Mouse (Mus musculus): ENCODE data around the gene Dgcr6. TPM values are rescaled to one million over a fixed set of nuclear protein-coding genes. Genes with fewer than 3 reads are reported as not detected.

Gene Dgcr6
- total and polyA plus RNA-seq, 3 experiments = 41.4 to 46.7 (median 41.4) TPM

DNA sequence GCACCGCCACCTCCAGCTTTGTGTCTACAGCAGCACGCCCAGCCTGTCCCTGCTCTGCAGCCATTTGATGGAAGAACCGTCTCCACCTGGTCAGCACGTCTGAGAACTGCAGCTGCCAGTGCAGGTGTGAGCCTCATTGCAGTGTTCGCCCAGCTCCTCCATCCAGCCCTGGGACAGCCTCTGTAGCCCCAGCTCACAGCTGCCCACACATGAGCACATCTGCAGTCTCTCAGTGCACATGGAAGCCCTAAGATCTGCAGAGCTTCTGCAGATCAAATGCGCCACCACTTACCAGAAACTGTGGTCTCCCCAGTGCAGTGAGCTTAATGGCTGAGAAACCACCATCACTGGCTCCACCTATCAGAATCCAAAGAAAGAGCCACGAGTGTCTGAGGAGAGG lies 27.5 kb downstream of the Dgcr6 start:
- intact Hi-C loops (cut with DNase I) = no loop called here
- H3K27ac ChIP-seq = no peak overlapping the region
- WGBS = 88% methylated on average over 7 of the region's 7 CpGs
- H3K27me3 ChIP-seq (ENCODE audit: control insufficient read depth, insufficient read depth, low read length) = no peaks in the 10 kb centered on the region
- H3K4me3 ChIP-seq = no peak overlapping the region
- no peaks in the 10 kb centered on the region for H3K36me3 ChIP-seq (ENCODE audit: control insufficient read depth, insufficient read depth, low read length)
- H3K9ac ChIP-seq (ENCODE audit: low read depth, low read length) = no peak overlapping the region
- no peaks in the 10 kb centered on the region for H3K79me2 ChIP-seq (replicated peaks; ENCODE audit: control insufficient read depth, insufficient read depth, low read length)
- DNase-seq = no peak
- TF ChIP-seq CTCF (IDR thresholded peaks at IDR 0.05) (no peak), EP300 (IDR thresholded peaks at IDR 0.05; ENCODE audit: insufficient read depth, low read depth, low read length) (no peak), POLR2A (IDR thresholded peaks at IDR 0.05; ENCODE audit: insufficient read depth, low read depth, low read length) (no peak)
- peaks cover 7% of the 10 kb centered on the region for H3K4me1 ChIP-seq (ENCODE audit: control insufficient read depth, insufficient read depth, low read length)

DNA sequence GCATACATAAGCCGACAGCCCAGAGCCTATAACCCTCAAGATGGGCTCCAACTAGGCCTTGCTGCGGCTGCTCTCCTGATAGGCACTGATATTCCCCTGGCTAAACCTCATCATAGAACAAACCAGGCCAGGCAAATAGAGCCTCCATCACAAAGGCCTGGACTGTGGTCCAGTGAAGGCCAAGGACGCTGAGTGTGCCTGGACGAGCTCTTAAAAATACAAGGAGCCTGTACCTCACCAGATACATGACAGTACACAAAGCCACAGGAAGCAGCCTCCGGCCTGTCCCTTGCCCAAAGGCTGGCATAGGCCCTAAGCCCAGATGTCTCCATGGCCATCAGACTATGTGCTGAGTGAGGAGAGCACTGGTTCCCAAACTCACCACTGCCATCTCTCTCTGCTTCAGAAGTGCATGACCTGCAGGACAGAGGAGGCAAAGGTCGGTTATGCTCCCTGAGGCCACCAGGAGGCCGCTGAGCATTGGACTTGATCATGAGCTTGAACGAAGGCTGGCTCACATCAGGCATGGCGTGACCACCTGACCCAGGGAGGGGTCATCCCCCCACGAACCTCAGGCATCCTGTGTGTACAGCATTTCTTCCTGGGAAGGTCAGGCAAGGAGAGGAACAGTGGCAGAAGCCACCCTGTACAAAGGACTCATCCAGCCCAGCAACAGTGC lies 28.6 kb downstream of the Dgcr6 start:
- no peaks in the 10 kb centered on the region for H3K79me2 ChIP-seq (replicated peaks; ENCODE audit: control insufficient read depth, insufficient read depth, low read length)
- DNase-seq = no peak
- H3K27me3 ChIP-seq (ENCODE audit: control insufficient read depth, insufficient read depth, low read length) = no peaks in the 10 kb centered on the region
- no peaks in the 10 kb centered on the region for H3K36me3 ChIP-seq (ENCODE audit: control insufficient read depth, insufficient read depth, low read length)
- H3K27ac ChIP-seq = no peak overlapping the region
- peaks cover 7% of the 10 kb centered on the region for H3K4me1 ChIP-seq (ENCODE audit: control insufficient read depth, insufficient read depth, low read length)
- H3K4me3 ChIP-seq = no peak overlapping the region
- intact Hi-C loops (cut with DNase I) = no loop called here
- WGBS = 81% methylated on average over 10 of the region's 10 CpGs
- 0 out of 2 replicates have a peak, but pooled peaks have one; percentile 21 for TF ChIP-seq CTCF (IDR thresholded peaks at IDR 0.05)
- TF ChIP-seq POLR2A (IDR thresholded peaks at IDR 0.05; ENCODE audit: insufficient read depth, low read depth, low read length) = no peak
- H3K9ac ChIP-seq (ENCODE audit: low read depth, low read length) = no peak overlapping the region

DNA sequence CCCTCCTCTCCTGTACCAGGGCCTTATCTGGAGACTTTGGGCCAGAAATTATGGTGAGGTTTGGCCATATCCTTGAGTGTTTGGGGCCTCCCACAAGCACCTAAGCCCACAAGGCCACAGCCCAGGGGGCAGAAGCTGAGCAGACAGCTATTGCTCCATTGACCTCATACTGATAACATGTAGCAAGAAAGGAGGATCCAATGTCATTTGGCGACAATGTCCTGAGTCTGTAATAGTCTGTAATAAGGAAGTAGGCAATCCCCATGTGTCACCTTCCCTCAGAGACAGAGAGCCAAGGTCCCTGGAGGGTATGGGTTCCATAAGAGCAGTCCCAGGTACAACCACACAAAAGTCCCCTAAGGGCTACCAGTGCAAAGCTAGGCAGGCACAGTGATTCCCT lies 29.6 kb downstream of the Dgcr6 start:
- Histone ChIP-seq H3K27ac (peak overlapping the region; percentile 88), H3K4me1 (ENCODE audit: control insufficient read depth, insufficient read depth, low read length) (peaks cover 7% of the 10 kb centered on the region), H3K36me3 (ENCODE audit: control insufficient read depth, insufficient read depth, low read length) (no peaks in the 10 kb centered on the region), H3K4me3 (no peak overlapping the region), H3K27me3 (ENCODE audit: control insufficient read depth, insufficient read depth, low read length) (no peaks in the 10 kb centered on the region), H3K79me2 (replicated peaks; ENCODE audit: control insufficient read depth, insufficient read depth, low read length) (no peaks in the 10 kb centered on the region), H3K9ac (ENCODE audit: low read depth, low read length) (no peak overlapping the region)
- DNase-seq = no peak
- TF ChIP-seq EP300 (IDR thresholded peaks at IDR 0.05; ENCODE audit: insufficient read depth, low read depth, low read length) (no peak), CTCF (IDR thresholded peaks at IDR 0.05) (no peak), POLR2A (IDR thresholded peaks at IDR 0.05; ENCODE audit: insufficient read depth, low read depth, low read length) (no peak)
- 75% methylated on average over 1 of the region's 1 CpGs for WGBS
- intact Hi-C loops (cut with DNase I) = no loop called here

DNA sequence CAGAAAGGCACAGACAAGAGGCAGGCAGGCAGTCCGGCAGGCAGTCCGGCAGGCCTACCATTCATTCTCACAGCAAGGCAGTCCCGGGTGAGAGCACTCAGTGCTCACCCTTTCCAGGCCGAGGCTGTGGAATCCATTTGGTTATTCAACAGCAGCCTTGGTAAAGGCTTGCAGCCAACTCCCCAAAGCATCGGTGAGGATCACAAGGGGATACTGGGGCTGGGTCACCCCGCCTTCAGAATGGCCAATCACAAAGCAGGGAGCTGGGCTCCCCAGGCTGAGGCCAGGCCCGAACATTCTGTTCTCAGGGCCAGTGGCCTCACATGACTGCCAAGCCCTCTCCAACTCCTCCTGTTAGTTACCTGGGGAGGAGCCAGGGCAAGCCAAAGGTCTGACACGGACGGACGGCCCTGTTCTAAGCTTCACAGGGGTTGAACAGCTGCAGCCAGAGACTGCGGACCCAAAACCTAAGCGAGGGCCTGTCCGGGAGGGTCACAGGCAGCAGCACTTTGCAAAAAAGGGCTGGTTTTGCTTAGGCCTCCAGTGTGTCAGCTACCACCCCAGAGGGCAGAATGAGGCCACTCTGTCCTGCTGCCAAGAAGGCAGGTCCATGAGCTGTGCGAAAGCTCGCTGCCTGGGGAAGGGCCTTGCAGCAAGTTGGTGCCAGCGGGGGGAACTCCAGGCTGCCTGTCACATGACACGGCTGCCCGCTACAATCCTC lies 30.7 kb downstream of the Dgcr6 start:
- WGBS = 66% methylated on average over 18 of the region's 18 CpGs
- peak; percentile 73 to 84 for DNase-seq
- peak overlapping the region; percentile 48 for H3K9ac ChIP-seq (ENCODE audit: low read depth, low read length)
- intact Hi-C loops (cut with DNase I) = no loop called here
- no peaks in the 10 kb centered on the region for H3K36me3 ChIP-seq (ENCODE audit: control insufficient read depth, insufficient read depth, low read length)
- TF ChIP-seq POLR2A (IDR thresholded peaks at IDR 0.05; ENCODE audit: insufficient read depth, low read depth, low read length) (no peak; the same call in 1 of the 2 replicates), CTCF (IDR thresholded peaks at IDR 0.05) (no peak), EP300 (IDR thresholded peaks at IDR 0.05; ENCODE audit: insufficient read depth, low read depth, low read length) (peak; percentile 99)
- peaks cover 6% of the 10 kb centered on the region for H3K4me1 ChIP-seq (ENCODE audit: control insufficient read depth, insufficient read depth, low read length)
- H3K79me2 ChIP-seq (replicated peaks; ENCODE audit: control insufficient read depth, insufficient read depth, low read length) = no peaks in the 10 kb centered on the region
- H3K4me3 ChIP-seq = no peak overlapping the region
- no peaks in the 10 kb centered on the region for H3K27me3 ChIP-seq (ENCODE audit: control insufficient read depth, insufficient read depth, low read length)
- H3K27ac ChIP-seq = peak overlapping the region; percentile 88

DNA sequence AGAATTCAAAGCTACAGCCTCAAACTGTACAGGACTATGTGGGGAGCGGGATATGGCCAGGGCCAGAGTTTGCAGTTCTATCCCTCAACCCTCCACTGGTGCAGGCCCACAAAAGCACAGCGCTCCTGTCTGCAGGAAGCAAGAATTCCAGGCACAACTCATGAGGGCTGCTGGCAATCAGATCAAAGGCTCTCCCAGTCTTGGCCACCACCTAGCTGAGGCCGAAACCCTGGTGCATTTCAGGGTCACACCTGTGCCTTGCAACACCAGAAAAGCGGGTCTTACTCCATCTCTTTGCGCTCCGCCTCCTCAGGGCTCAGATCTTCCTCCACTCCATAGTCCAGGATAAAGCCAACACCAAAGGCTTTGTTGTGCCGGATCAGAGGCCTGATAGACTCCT lies 31.6 kb downstream of the Dgcr6 start:
- H3K4me1 ChIP-seq (ENCODE audit: control insufficient read depth, insufficient read depth, low read length) = peaks cover 6% of the 10 kb centered on the region; the same call in 1 of the 2 replicates
- 91% methylated on average over 7 of the region's 7 CpGs for WGBS
- intact Hi-C loops (cut with DNase I) = no loop called here

DNA sequence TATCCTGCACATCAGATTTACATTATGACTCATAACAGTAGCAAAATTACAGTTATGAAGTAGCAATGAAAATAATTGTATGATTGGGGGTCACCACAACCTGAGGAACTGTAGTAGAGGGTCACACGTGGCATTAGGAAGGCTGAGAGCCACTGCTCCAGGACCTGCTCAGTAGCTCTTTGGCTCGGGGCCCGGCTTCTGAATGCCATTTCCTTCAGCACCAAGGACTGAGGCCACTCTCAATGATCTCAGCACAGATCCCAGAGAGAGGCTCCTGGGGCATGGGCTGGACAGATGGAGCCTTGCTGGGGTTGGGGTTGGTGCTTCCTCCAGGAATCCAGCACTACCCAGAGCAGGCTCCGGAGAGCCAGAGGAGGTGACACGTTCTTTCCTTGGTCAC lies 34.4 kb downstream of the Dgcr6 start:
- Histone ChIP-seq H3K27ac (no peak overlapping the region), H3K9ac (ENCODE audit: low read depth, low read length) (no peak overlapping the region), H3K27me3 (ENCODE audit: control insufficient read depth, insufficient read depth, low read length) (no peaks in the 10 kb centered on the region), H3K4me3 (no peak overlapping the region), H3K4me1 (ENCODE audit: control insufficient read depth, insufficient read depth, low read length) (peaks cover 6% of the 10 kb centered on the region; the same call in 1 of the 2 replicates), H3K79me2 (replicated peaks; ENCODE audit: control insufficient read depth, insufficient read depth, low read length) (no peaks in the 10 kb centered on the region), H3K36me3 (ENCODE audit: control insufficient read depth, insufficient read depth, low read length) (no peaks in the 10 kb centered on the region)
- WGBS = 59% methylated on average over 5 of the region's 5 CpGs
- intact Hi-C loops (cut with DNase I) = no loop called here
- DNase-seq = peak; percentile 31 to 42
- no peak for TF ChIP-seq POLR2A (IDR thresholded peaks at IDR 0.05; ENCODE audit: insufficient read depth, low read depth, low read length)
- no peak for TF ChIP-seq EP300 (IDR thresholded peaks at IDR 0.05; ENCODE audit: insufficient read depth, low read depth, low read length)
- TF ChIP-seq CTCF (IDR thresholded peaks at IDR 0.05) = no peak

More for the DNA sequence above, 31.6 kb downstream of the Dgcr6 start:
- peak in 1 of 2 experiments; percentile 18 for DNase-seq
- Histone ChIP-seq H3K9ac (ENCODE audit: low read depth, low read length) (no peak overlapping the region), H3K4me3 (no peak overlapping the region), H3K27me3 (ENCODE audit: control insufficient read depth, insufficient read depth, low read length) (no peaks in the 10 kb centered on the region), H3K79me2 (replicated peaks; ENCODE audit: control insufficient read depth, insufficient read depth, low read length) (no peaks in the 10 kb centered on the region), H3K36me3 (ENCODE audit: control insufficient read depth, insufficient read depth, low read length) (no peaks in the 10 kb centered on the region), H3K27ac (peak overlapping the region; percentile 88)
- TF ChIP-seq CTCF (IDR thresholded peaks at IDR 0.05) (no peak), EP300 (IDR thresholded peaks at IDR 0.05; ENCODE audit: insufficient read depth, low read depth, low read length) (no peak), POLR2A (IDR thresholded peaks at IDR 0.05; ENCODE audit: insufficient read depth, low read depth, low read length) (no peak)
